Mouse (Mus musculus) cerebellum, postnatal 36 days (tissue): Measurements from ENCODE around the gene Pmis2.

Experiments used
- DNase-seq, 2 experiments: peaks; one replicate each; pipeline ENCODE4 v3.0.0; 2021 to 2022; ENCODE audit warnings: mixed read lengths in 2 of 2

The Pmis2 gene

DNA sequence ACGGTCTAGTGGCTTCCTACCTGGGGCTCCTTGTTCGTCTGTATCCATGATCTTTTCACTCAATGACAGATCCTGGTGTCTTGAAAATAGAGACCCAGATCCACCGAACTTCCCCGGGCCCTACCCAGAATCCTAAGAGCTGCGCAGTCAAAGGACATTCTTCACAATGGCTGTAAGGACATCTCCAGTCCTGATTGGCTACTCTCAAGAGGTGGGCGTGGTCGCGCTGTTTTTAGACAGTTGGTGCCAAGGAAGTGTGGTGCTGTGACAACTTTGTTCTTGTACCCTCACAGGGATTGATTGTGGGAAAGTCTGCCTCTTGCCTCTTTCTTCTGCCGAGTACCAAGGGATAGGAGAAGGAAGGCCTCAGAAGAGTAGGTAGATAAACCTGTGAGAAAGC, at the start of gene Pmis2:
Gene Pmis2, minus strand, starts transcription at position 126 of the 400 bp plus-strand sequence.
- no peak for DNase-seq

DNA sequence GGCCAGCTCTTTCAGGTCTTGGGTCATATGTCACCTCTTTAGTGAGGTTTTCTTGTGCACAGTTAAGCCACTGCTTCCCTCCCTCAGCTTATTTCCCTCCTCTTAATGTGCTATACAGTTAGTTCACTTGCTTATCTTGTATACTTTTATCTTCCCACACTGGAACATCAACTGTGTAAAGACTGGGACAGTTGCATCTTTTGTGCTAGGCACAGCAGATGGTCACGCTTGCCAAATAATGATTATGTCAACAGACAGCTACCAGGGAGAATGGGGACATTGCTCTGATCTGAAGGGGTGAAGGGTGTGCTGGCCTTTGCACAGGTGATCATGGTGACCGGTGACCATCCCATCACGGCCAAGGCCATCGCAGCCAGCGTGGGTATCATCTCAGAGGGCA, 48.3 kb upstream of the Pmis2 start:
- DNase-seq, result no peak

DNA sequence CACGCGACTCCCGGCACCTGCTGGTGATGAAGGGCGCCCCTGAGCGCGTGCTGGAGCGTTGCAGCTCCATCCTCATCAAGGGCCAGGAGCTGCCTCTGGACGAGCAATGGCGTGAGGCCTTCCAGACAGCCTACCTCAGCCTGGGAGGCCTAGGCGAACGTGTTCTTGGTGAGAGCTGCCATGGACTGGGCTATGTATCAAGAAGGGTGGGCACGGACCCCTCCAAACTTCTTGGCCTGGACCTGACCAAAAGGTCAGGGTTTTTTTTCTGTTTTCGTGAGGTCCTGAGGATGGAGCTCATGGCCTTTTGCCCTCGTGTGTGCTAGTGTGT, 46.3 kb upstream of the Pmis2 start:
- no peak for DNase-seq

DNA sequence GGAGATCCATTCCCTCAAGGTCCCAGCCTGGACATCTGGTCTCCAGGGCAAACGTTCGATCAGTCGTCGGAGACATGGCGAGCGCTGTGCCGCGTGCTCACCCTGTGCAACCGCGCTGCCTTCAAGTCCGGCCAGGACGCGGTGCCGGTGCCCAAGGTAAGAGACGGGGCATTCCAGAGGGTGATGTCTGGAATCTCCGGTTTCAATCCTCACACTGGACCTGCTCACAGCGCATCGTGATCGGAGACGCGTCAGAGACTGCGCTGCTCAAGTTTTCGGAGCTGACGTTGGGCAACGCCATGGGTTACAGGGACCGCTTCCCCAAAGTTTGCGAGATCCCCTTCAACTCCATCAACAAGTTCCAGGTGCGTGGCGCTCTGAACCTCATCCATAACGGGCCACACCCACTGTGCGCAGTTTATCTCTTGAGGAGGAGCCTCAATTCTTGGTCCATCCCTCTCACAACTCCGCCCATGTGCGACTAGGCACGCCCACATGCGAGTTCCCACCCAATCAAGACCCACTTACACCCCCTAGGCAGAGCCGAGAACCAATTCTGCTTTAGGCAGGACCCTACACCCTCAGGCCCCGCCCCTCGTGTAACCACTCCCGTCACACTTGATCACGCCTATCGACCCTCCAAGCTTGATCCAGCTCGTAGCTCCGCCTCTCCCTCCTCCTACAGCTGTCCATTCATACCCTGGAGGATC, 45.8 kb upstream of the Pmis2 start:
- peak in 1 of 2 experiments; percentile 9 for DNase-seq

DNA sequence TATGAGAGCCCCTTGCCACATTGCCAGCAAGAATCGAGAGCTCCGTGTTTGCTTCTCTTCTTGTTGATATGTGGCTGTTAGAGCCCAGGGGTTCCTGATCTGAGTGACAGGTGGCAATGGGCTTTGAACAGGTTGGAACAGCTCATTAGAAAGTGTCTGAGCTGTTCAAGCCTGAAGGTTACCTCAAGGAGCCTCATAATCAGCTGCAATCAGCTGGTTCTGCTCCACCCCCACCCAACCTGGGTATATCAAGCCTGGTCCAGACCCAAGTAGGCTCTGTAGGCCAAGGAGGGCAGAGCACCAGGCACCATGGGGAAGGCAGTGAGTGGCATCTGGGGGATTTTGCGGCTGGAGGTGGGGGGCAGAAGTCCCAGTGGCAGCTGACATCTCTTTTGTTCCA, 40.5 kb upstream of the Pmis2 start, which contains the start of gene Atp4a:
Gene Atp4a, plus strand, starts transcription at position 268 of the 400 bp plus-strand sequence.
- no peak for DNase-seq

DNA sequence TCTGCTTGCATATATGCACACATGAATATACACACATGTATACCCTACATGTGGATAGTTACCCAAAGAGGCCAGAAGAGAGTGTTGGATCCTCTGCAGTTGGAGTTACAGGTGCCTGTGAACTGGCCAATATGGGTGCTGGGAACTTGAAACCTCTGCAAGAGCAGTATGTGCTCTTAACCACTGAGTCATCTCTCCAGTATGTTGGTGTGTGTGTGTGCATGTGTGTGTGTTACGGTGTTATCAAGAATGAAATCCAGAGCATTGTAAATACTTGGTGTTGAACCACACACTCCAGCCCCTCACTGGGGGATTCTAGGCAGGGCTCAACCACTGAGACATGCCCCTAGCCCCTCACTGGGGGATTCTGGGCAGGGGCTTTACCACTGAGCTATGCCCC, 36.0 kb upstream of the Pmis2 start:
- no peak for DNase-seq

DNA sequence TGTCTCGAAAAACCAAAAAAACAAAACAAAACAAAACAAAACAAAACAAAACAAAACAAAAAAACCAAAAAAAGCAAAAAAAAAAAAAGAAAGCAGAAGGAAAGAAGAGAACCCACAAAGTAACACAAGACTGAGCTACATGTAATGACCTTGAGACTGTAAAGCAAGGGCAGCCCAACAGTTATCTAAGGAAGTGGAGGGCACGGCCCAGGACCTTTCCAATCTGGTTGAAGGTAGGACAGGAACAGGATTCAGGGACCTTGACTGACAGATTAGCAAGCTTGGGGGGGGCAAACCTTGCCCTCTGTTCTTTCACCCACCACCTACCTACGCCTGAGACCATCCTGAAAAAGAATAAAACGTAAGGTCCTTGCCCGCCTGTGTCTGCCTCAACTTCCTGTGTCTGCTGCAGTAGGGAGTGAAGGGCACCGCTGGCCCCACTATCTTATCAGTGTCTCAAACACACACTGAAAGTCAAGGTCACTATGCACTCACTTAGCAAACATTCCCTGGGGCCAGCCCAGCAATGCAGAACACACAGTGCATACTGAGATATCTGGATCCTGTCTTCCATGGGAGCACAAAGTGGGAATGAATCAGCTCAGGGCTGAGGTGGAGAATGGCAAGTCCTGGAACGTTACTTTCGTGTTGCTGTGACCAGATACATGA, 34.9 kb upstream of the Pmis2 start:
- DNase-seq, result no peak

DNA sequence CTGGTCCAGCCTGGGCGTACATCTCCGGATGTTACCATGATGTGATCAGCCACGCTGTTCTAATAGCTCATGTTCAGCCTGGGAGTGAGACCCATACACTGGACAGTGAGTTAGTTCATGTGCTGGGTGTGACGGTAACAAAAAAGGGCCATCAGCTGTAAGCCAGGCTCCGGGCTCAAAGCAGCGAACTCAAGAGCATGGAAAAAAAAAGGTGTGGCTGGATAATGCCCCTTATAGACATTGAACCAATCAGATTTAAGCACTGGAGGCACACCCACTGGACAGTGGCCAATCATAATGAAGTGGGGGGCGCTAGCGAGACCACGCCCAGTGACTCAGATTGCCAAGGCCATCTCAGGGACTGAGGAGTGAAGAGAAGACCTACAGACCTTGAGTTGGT, 27.2 kb upstream of the Pmis2 start, which contains the start of gene 2200002J24Rik:
Gene 2200002J24Rik, plus strand, starts transcription at position 338 of the 400 bp plus-strand sequence.
- DNase-seq, result no peak

DNA sequence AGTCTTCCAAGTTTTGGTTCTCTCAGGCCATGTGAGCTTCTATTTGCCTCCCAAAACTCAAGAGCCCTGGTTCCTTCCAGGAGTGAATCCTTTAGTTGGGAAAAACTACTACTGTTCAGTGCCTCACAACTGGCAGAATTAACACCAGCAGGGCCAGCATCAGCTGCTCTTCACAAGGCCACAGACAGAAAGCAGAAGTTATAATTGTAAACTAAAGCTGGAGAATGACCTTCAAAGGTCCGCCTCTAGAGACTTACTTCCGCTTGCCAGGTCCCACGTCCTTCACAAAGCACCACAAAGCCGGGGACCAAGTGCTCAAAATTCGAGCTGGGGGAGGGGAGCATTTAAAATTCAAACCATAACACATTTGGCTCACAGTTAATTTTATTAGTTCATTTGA, 26.7 kb upstream of the Pmis2 start:
- no peak for DNase-seq

DNA sequence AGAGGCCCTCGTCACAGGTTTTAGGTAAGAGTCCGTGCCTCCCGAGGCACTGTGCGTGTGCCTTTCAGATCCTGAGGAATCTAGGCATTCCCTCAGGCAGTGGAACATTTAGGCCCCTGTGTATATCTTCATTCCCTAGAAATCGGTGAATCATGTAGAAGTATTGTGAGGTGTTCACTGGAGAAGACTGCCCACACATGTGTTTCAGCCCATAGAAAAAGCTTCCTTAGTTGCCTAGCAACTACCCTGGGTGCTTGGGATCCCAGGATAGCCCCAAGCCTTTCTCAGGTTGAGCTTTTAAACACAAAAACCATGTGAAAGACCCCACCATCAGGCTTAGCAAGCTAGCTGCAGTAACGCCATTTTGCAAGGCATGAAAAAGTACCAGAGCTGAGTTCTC, 16.9 kb upstream of the Pmis2 start:
- DNase-seq, result no peak

DNA sequence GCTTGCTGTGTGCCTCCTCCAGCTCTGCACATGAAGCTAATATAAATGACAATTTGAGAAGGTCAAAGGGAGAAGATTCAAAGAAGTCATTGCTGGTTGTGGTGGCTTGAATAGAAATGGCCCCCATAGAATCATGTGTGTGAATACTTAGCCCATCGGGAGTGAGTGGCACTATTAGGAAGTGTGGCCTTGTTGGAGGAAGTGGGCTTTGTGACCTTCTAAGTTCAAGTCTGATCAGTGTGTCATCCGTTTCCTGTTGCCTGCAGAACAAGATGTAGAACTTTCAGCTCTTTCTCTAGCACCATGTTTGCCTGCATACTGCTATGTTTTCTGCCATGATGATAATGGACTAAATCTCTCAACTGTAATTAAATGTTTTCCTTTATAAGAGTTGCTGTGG, 12.0 kb upstream of the Pmis2 start:
- no peak for DNase-seq

DNA sequence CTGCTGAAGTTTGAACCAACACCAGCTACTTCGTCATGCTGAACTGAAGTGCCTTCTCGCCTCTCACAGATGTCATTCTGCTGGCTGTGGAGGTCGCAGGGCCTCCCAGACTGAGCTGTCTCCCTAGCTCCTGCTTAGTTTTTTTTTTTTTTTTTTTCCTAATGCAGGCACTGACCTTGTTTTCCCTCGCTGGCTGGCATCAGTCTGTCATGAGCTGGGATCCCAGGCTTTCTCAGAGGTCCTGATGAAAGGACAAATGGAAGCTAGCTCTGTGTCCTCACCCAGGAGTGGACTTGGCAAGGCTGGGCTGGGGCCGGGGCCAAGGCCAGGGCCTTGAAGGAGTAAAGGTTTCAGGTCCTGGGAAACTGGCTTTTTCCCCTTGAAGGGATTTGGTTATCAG, 10.5 kb upstream of the Pmis2 start:
- no peak for DNase-seq

DNA sequence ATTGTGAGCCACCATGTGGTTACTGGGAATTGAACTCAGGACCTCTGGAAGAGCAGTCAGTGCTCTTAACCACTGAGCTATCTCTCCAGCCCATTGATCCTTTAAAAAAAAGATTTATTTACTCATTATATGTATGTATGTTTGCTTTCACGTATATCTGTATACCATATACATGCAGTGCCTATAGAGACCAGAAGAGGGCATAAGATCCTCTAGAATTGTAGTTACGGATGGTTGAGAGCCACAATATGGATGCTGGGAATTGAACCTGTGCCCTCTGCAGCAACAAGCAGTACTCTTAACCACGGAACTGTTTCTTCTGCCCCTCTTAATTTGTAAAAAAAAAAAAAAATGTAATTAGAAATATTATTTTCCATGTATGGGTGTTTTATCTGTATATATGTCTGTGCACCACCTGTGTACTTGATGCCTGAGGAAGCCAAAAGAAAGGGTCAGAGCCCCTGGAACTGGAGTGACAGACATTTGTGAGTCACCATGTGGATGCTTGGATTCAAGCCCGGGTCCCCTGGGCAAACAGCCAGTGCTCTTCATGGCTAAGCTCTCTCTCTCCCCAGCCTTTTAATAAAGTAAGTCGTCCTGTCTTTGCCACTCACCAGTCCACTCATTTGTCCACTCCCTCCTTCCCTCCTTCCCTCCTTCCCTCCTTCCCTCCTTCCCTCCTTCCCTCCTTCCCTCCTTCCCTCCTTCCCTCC, 7.0 kb upstream of the Pmis2 start:
- peak; percentile 43 to 62 for DNase-seq

DNA sequence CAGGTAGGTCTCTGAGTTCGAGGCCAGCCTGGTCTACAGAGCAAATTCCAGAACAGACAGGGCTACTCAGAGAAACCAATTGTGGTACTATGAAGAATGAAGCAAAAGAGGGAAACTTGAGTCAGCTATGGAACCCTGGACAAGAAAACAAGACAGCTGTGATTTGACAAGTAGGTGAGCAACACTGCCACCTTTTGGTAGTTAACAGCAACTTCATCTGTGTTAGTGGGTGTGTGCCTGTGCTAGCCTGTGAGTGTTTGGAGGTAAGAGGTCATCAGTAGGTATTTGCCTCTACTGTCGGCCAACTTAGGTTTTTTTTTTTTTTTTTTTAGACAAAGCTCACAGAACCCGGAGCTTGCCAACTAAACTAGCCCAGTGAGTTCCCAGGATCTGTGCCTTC, 2.2 kb downstream of the Pmis2 start:
- DNase-seq, result no peak

DNA sequence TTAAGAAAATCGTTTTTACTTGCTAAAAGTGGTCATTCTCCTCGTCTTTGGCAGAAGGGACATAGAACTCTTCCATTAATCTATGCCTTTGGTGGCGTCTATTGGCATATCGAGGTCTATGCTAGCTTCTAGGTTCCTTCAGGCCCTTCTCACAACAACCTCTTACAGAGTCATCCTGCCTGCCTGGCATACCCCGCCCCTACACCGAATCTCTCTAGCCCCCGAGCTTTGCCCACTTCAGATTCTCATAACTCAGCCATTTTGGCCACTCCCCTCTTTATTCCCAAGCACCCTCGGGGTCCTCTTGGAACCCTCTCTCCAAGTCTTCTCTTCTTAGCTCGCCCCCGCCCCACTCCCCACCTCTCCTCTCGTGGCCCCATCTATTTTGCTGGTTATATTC, 6.1 kb downstream of the Pmis2 start:
- DNase-seq, result peak in 1 of 2 experiments; percentile 20

DNA sequence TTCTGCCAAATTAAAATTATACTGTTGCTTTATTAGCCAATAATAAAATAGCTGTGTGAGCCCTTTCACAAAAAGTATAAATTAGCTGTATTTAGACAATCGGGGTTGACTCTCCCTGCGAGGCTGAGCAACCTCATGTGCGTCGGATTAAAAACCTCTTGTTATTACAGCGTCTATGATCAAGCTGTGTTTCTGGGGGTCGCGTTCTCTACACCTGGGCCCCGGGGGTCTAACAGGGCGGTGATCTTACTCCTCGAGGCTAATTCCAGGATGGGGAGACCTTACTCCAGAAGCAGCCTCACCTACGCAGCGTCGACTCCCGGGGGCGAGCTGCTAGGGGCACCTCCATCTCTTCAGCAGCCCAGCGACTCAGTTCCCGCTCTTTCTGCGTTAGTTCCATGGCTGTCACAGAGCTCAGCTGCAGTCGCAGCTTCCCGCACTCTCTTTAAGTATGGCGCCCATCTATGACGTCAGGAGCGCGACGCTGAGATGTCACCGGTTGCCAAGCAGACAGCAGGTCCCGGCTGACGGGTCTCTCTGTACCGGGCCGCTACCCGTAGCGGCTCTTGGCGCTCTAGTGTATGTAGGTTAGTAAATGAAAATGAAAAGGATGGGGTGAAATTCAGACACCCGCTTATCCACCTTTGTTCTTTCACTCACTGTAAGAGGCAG, 6.7 kb downstream of the Pmis2 start, which contains the start of gene Haus5:
Gene Haus5, minus strand, starts transcription at position 466 of the 672 bp plus-strand sequence.
- peak; percentile 92 to 94 for DNase-seq

DNA sequence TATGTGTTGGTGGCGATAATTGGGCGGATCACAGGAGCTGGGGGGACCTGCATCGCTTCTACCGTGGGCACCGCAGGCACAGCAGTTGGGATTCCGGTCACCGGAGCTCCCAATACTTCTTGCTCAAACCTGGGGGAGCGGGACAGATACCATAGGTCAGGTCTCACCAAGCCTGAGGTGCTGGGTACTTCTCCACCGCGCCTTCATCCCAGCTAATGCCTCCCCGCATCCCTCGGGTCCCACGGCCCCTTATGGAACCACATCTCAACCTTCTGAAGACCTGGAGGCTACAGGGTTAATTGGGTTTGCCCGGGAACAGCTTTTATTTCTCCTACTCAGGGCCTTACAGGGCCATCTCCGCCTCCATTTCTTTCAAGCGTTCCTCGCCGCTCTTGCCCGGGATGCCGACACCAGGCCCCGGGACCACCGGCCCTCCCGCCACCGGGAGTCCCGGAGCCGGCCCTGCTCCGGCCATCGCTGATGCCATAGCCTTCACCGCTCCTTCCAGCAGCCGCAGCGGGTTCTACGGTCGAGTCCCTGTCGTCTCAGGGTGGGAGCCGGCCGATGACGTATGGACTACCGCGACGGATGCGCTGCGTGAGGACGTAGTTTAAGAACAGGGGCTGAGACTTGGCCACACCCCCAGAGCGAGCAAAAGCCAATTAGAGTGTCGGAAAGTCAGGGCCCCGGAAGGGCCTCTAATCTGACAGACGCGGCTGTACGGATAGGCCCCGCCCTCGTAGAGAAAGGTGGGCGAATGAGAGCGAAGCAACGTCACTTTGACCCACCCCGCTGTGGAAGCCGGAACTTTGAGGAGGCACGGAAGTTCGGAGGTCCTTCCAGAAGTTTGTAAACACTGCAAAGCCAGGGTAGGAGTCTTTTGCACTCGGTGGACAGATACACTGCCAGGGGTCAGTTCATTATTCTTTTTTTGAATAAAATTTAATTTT, 21.5 kb downstream of the Pmis2 start, which contains the start of gene Rbm42:
Gene Rbm42, minus strand, starts transcription at position 727 of the 950 bp plus-strand sequence.
- peak; percentile 98 for DNase-seq

DNA sequence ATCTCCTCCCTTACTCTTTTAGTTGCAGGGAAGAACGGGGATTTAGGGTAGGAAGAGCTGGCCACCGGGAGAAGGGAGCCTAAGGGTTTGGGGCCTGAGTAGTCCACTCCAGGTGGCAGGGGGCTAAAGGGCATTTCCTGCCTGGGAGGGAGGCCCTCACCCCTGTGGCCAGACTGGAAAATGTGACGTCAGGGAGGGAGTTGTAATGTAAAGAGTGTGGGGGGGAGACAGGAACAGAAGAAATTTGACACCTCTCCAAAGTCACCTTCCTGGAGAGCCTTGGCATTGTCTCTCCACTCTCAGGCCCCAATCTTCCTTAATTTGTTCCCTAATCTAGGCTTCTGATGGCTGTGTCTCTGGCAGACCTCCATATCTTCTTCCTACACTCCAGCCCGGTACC, 32.3 kb downstream of the Pmis2 start:
- no peak for DNase-seq

DNA sequence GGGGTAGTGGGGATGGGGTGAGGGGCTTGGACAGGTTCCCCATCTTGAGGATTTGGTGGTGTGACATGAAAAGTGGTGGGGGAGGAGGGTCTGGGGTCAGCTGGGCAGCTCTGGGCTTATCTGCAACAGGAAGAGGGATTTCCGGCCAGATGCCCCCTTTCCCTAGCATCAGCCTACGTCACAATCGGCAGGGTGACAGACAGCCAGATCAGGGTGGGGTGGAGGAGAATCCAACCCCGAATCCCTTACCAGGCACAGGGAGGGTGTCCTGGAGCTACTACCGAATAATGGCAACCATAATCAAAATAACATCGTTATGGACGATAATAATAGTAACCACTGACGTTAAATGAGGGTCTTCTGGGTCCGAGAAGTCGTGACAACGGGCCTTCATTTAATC, 35.0 kb downstream of the Pmis2 start:
- no peak for DNase-seq

DNA sequence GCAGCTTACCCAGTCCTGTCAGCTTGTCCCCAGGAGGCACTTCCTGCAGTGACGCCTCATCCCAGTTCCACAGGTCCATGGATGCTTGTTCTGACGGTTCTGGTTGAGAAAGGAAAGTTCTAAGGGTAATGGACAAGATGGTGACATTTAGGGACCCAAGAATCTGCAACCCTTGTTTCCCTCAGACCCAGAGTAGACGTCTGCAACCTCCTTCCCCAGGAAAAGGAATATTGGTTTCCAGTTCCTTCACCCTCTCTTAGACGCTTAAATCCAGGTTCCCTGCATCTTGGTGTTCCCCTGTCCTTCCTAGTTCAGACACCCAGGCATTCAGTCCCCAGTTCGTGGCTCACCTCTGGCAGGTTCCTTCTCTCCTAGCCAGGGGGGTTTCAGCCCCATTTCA, 35.7 kb downstream of the Pmis2 start, which contains the start of gene Etv2:
Gene Etv2, minus strand, starts transcription at position 101 of the 400 bp plus-strand sequence.
- DNase-seq, result no peak

DNA sequence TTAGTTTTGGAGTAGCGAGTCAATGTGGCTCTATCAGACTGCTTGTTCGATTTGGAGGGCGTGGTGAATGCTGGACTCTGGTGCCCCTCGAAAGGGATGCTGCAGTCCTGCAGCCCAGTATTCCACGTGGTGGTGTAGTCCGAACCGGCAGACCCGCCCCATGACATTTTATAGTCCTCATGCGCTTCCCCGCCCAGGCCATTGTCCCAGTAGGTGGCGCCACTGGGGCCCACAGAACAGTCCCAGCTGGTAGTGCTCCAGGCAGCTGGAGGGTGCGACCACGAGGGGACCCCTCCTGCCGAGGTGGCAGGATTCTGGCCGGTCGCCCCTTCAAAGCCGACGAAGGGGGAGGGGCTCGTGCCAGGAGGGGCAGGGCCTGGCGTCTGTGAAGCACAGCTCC, 36.8 kb downstream of the Pmis2 start:
- DNase-seq, result peak; percentile 13 to 26
